Mouse (Mus musculus) gastrocnemius, postnatal 36 days (tissue): ENCODE results near the gene Gstm6. TPM values are rescaled to one million over a fixed set of nuclear protein-coding genes. Genes with fewer than 3 reads are reported as not detected.
A peak's percentile ranks its signal among the peaks of the same experiment; 100 is the strongest.
"Not testable (repeated sequence)": the region's sequence is repeated elsewhere in the genome, so short reads cannot be mapped to it uniquely, and the experiment has no call there.

Experiments
- DNase-seq, 2 experiments: peaks; one replicate each; pipeline ENCODE4 v3.0.0; 2022
- intact Hi-C: fragments of 180-260 bp; cut with DNase I; formaldehyde crosslinking; loops from one replicate; pipeline ENCODE4 v1.15.1; 2025
- long read RNA-seq, 2 experiments: library from polyadenylated mRNA; stranded (forward); transcript quantifications; one replicate each; pipeline ENCODE4 v2.0.0; 2021
- total RNA-seq, 2 experiments: library from RNA; stranded (reverse); gene quantifications; 2 replicates each; pipeline ENCODE4 v1.2.3; 2021

Gstm6 gene
- total RNA-seq: under 1 TPM; 0.22 to 0.61 TPM
- long read RNA-seq, experiment 1: 0 reads
- long read RNA-seq, experiment 2, partial matches to known transcripts: 0 of 1 reads
- long read RNA-seq, experiment 2, other reads (novel, unspliced or antisense): 0 of 1 reads

- intact Hi-C loops: no loop called here
- no peak for DNase-seq
These were observed at the start of gene Gstm6 for GRCm38 (mm10) chr3:107943239-107943990. Gene Gstm6, minus strand, starts transcription at chr3:107943749.

- intact Hi-C loops: no loop called here
- DNase-seq: peak; percentile 34 to 36
These were observed 42.6 kb upstream of the Gstm6 start, which contains the start of gene Gstm2 for GRCm38 (mm10) chr3:107986041-107986562. Gene Gstm2, minus strand, starts transcription at chr3:107986453.

GRCm38 (mm10) chr3:107985141-107985540 lies 41.6 kb upstream of the Gstm6 start:
- DNase-seq, intact Hi-C loops: not testable (repeated sequence)

GRCm38 (mm10) chr3:107984471-107984870 lies 40.9 kb upstream of the Gstm6 start:
- intact Hi-C loops: no loop called here
- no peak for DNase-seq

- DNase-seq: no peak
- intact Hi-C loops: no loop called here
These were observed 40.2 kb upstream of the Gstm6 start for GRCm38 (mm10) chr3:107983771-107984170.

- DNase-seq: no peak
- intact Hi-C loops: no loop called here
These were observed 39.2 kb upstream of the Gstm6 start for GRCm38 (mm10) chr3:107982726-107983125.

GRCm38 (mm10) chr3:107981261-107981660 lies 37.7 kb upstream of the Gstm6 start:
- intact Hi-C loops: no loop called here
- DNase-seq: no peak

GRCm38 (mm10) chr3:107977691-107978090 lies 34.1 kb upstream of the Gstm6 start:
- intact Hi-C loops: no loop called here
- no peak for DNase-seq

GRCm38 (mm10) chr3:107974237-107974636 lies 30.7 kb upstream of the Gstm6 start:
- DNase-seq: no peak
- intact Hi-C loops: no loop called here

- intact Hi-C loops: no loop called here
- no peak for DNase-seq
These were observed 28.5 kb upstream of the Gstm6 start for GRCm38 (mm10) chr3:107972070-107972469.

- DNase-seq, intact Hi-C loops: not testable (repeated sequence)
These were observed 27.6 kb upstream of the Gstm6 start for GRCm38 (mm10) chr3:107971101-107971500.

- DNase-seq: no peak
- intact Hi-C loops: no loop called here
These were observed 25.3 kb upstream of the Gstm6 start, which contains the start of gene Gstm3 for GRCm38 (mm10) chr3:107968724-107969395. Gene Gstm3, minus strand, starts transcription at chr3:107969283.

- DNase-seq: no peak
- intact Hi-C loops: no loop called here
These were observed 23.1 kb upstream of the Gstm6 start for GRCm38 (mm10) chr3:107966631-107967030.

- no peak for DNase-seq
- intact Hi-C loops: no loop called here
These were observed 22.0 kb upstream of the Gstm6 start for GRCm38 (mm10) chr3:107965592-107965991.

- intact Hi-C loops: no loop called here
- no peak for DNase-seq
These were observed 21.2 kb upstream of the Gstm6 start for GRCm38 (mm10) chr3:107964656-107965308.

- intact Hi-C loops: no loop called here
- no peak for DNase-seq
These were observed 20.5 kb upstream of the Gstm6 start for GRCm38 (mm10) chr3:107964026-107964425.

GRCm38 (mm10) chr3:107955260-107955659 lies 11.7 kb upstream of the Gstm6 start:
- DNase-seq: not testable (repeated sequence)
- intact Hi-C loops: loop anchor here (5.0 kb wide), 1 partner anchor 107 kb away; no protein-coding TSS in a partner anchor

- DNase-seq: no peak
- intact Hi-C loops: loop anchor here (2.0 to 5.0 kb wide), 2 partner anchors 65 to 198 kb away; partner anchors contain the start of gene Gpr61
These were observed 10.4 kb upstream of the Gstm6 start for GRCm38 (mm10) chr3:107953906-107954305.

- peak; percentile 75 to 80 for DNase-seq
- intact Hi-C loops: loop anchor here (2.0 to 5.0 kb wide), 2 partner anchors 65 to 199 kb away; partner anchors contain the start of gene Gpr61
These were observed 9.8 kb upstream of the Gstm6 start for GRCm38 (mm10) chr3:107953328-107953755.

- no peak for DNase-seq
- intact Hi-C loops: loop anchor here (5.0 kb wide), 1 partner anchor 202 kb away; the partner anchor contains the start of gene Gpr61
These were observed 7.0 kb upstream of the Gstm6 start for GRCm38 (mm10) chr3:107950531-107950930.
